Mouse (Mus musculus): ENCODE data around the gene Epn2.
"Not testable (repeated sequence)": the region's sequence is repeated elsewhere in the genome, so short reads cannot be mapped to it uniquely, and the experiment has no call there.

Gene Epn2

GRCm38 (mm10) chr11:61590516-61591213 lies 11.2 kb upstream of the Epn2 start:
- DNase-seq, result peak; percentile 74

GRCm38 (mm10) chr11:61585421-61585820 lies 5.9 kb upstream of the Epn2 start:
- no peak for DNase-seq

GRCm38 (mm10) chr11:61584830-61585229 lies 5.3 kb upstream of the Epn2 start:
- DNase-seq, result no peak

GRCm38 (mm10) chr11:61584096-61584495 lies 4.6 kb upstream of the Epn2 start:
- no peak for DNase-seq

GRCm38 (mm10) chr11:61582808-61583207 lies 3.3 kb upstream of the Epn2 start:
- not testable (repeated sequence) for DNase-seq

- DNase-seq, result no peak
Observed at GRCm38 (mm10) chr11:61579878-61580381, 443 bp upstream of the Epn2 start.

- peak; percentile 27 for DNase-seq
Observed at GRCm38 (mm10) chr11:61578541-61578982, 925 bp downstream of the Epn2 start.

- no peak for DNase-seq
Observed at GRCm38 (mm10) chr11:61577991-61578390, 1.5 kb downstream of the Epn2 start.

- no peak for DNase-seq
Observed at GRCm38 (mm10) chr11:61577349-61577748, 2.1 kb downstream of the Epn2 start.

GRCm38 (mm10) chr11:61573266-61573665 lies 6.2 kb downstream of the Epn2 start:
- no peak for DNase-seq

- DNase-seq, result no peak
Observed at GRCm38 (mm10) chr11:61571225-61571624, 8.3 kb downstream of the Epn2 start.

- DNase-seq, result no peak
Observed at GRCm38 (mm10) chr11:61569671-61570070, 9.8 kb downstream of the Epn2 start.

- DNase-seq, result peak; percentile 67
Observed at GRCm38 (mm10) chr11:61564566-61564965, 14.9 kb downstream of the Epn2 start.

GRCm38 (mm10) chr11:61563939-61564338 lies 15.5 kb downstream of the Epn2 start:
- no peak for DNase-seq

- DNase-seq, result no peak
Observed at GRCm38 (mm10) chr11:61562421-61562820, 17.1 kb downstream of the Epn2 start.

GRCm38 (mm10) chr11:61559572-61559971 lies 19.9 kb downstream of the Epn2 start:
- no peak for DNase-seq

- no peak for DNase-seq
Observed at GRCm38 (mm10) chr11:61553015-61553754, 26.3 kb downstream of the Epn2 start.

- no peak for DNase-seq
Observed at GRCm38 (mm10) chr11:61550631-61551030, 28.9 kb downstream of the Epn2 start.

- DNase-seq, result no peak
Observed at GRCm38 (mm10) chr11:61547710-61548109, 31.8 kb downstream of the Epn2 start.

- DNase-seq, result no peak
Observed at GRCm38 (mm10) chr11:61546452-61546851, 33.0 kb downstream of the Epn2 start.

GRCm38 (mm10) chr11:61545586-61545985 lies 33.9 kb downstream of the Epn2 start:
- no peak for DNase-seq

- no peak for DNase-seq
Observed at GRCm38 (mm10) chr11:61541106-61541505, 38.4 kb downstream of the Epn2 start.

- no peak for DNase-seq
Observed at GRCm38 (mm10) chr11:61540642-61541041, 38.8 kb downstream of the Epn2 start.

- DNase-seq, result no peak
Observed at GRCm38 (mm10) chr11:61537362-61537761, 42.1 kb downstream of the Epn2 start.

Measured in lung, postnatal 14 days (tissue).